Mouse (Mus musculus) olfactory bulb, adult 2 months (tissue): ENCODE results near the gene Cacnb3.

Experiments
- CTCF ChIP-seq: fragments of 200-500 bp; IDR thresholded peaks from 2 replicates; pipeline ENCODE4 v1.5.1; 2012; ENCODE audit warnings: low read depth, mild to moderate bottlenecking, low read length, moderate library complexity; ENCODE audit not compliant: insufficient read depth
- POLR2A ChIP-seq: fragments of 200-500 bp; IDR thresholded peaks from 2 replicates; pipeline ENCODE4 v1.6.1; 2012; ENCODE audit warnings: mild to moderate bottlenecking, low read depth, low read length, moderate library complexity; ENCODE audit not compliant: insufficient read depth

GRCm38 (mm10) chr15:98606051-98606536 lies 24.5 kb upstream of the Cacnb3 start:
- no peak for TF ChIP-seq CTCF
- no peak for TF ChIP-seq POLR2A
